ENCODE assay signal across 8 mouse cellular contexts in the genomic region with DNA sequence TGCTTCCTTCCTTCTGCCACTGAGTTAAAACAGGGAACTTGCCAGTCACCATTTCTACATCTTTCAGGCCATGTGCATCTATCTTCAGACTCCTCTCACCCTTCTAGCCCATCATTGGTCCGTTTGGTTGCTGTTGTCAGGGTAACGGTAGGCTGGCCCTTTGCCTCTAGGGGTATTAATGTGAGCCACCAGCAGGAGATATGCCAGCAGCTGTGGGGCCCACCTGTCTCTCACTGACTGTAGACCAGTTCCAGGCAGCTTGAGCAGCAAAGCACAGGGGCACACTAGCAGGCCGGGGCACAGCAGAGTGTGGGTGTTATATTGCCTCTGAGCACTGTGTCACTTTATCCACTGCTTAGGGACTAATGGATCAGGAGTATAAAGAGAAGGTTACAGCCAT.
DNase-seq lines count a peak whose midpoint lies in the region; ATAC-seq and TF ChIP-seq lines count a peak whose summit lies in the region.
"Had no signal": no experiment of that assay in that cellular context is flagged by ENCODE, and none has a peak within 500 bp of the region (broad histone marks: within the 10 kb centered on the region; RNA-seq: fewer than 3 reads in every experiment).

No protein-coding gene starts in this region.

- H3K27me3 ChIP-seq in kidney, embryonic 15.5 days = no peaks in the 10 kb centered on the region
- 0 out of 2 replicates have a peak, but pooled peaks cover 6% of the 10 kb centered on the region for H3K27me3 ChIP-seq in forebrain, embryonic 12.5 days
- H3K27me3 ChIP-seq in intestine, postnatal 0 days (replicated peaks; ENCODE audit: control insufficient read depth, insufficient read depth, low read length) = no peaks in the 10 kb centered on the region
- no peaks in the 10 kb centered on the region for H3K27me3 ChIP-seq in neural tube, embryonic 13.5 days

- H3K4me2 ChIP-seq in kidney, embryonic 15.5 days = no peak overlapping the region
- no peak overlapping the region for H3K4me2 ChIP-seq in forebrain, embryonic 12.5 days
- H3K4me2 ChIP-seq in intestine, postnatal 0 days (replicated peaks; ENCODE audit: low read depth) = no peak overlapping the region
- H3K4me2 ChIP-seq in neural tube, embryonic 13.5 days = no peak overlapping the region

- H3K27ac ChIP-seq in kidney, embryonic 15.5 days = peak overlapping the region; percentile 42; the same call in 1 of the 2 replicates
- H3K27ac ChIP-seq in forebrain, embryonic 12.5 days = no peak overlapping the region
- H3K27ac ChIP-seq in intestine, postnatal 0 days (ENCODE audit: low read depth, low read length) = no peak overlapping the region
- peak overlapping the region; percentile 68 for H3K27ac ChIP-seq in neural tube, embryonic 13.5 days (replicated peaks)
- H3K27ac ChIP-seq: left cerebral cortex, adult 2 months had no signal

- no peak for TF ChIP-seq CTCF in intestine, postnatal 0 days (IDR thresholded peaks at IDR 0.05; ENCODE audit: low read depth)

- H3K9me3 ChIP-seq in kidney, embryonic 15.5 days (replicated peaks) = no peaks in the 10 kb centered on the region
- H3K9me3 ChIP-seq in forebrain, embryonic 12.5 days = no peaks in the 10 kb centered on the region
- no peaks in the 10 kb centered on the region for H3K9me3 ChIP-seq in intestine, postnatal 0 days (ENCODE audit: control insufficient read depth)
- no peaks in the 10 kb centered on the region for H3K9me3 ChIP-seq in neural tube, embryonic 13.5 days

- H3K4me3 ChIP-seq in kidney, embryonic 15.5 days (replicated peaks) = no peak overlapping the region
- no peak overlapping the region for H3K4me3 ChIP-seq in forebrain, embryonic 12.5 days (replicated peaks)
- H3K4me3 ChIP-seq in intestine, postnatal 0 days (ENCODE audit: low read depth, low read length) = no peak overlapping the region
- no peak overlapping the region for H3K4me3 ChIP-seq in neural tube, embryonic 13.5 days
- H3K4me3 ChIP-seq: left cerebral cortex, adult 2 months had no signal

- WGBS in kidney, embryonic 15.5 days = 33% methylated on average over 3 of the region's 3 CpGs
- WGBS in forebrain, embryonic 12.5 days = 53% methylated on average over 3 of the region's 3 CpGs
- WGBS in intestine, postnatal 0 days = 38% methylated on average over 3 of the region's 3 CpGs
- WGBS in neural tube, embryonic 13.5 days = 18% methylated on average over 3 of the region's 3 CpGs

- H3K4me1 ChIP-seq in kidney, embryonic 15.5 days = peaks cover 36% of the 10 kb centered on the region
- H3K4me1 ChIP-seq in forebrain, embryonic 12.5 days = peaks cover 8% of the 10 kb centered on the region
- H3K4me1 ChIP-seq in intestine, postnatal 0 days (replicated peaks; ENCODE audit: control insufficient read depth, insufficient read depth, low read length) = no peaks in the 10 kb centered on the region
- peaks cover 12% of the 10 kb centered on the region for H3K4me1 ChIP-seq in neural tube, embryonic 13.5 days (replicated peaks)

- no peak overlapping the region for H3K9ac ChIP-seq in kidney, embryonic 15.5 days
- H3K9ac ChIP-seq in forebrain, embryonic 12.5 days = no peak overlapping the region
- no peak overlapping the region for H3K9ac ChIP-seq in intestine, postnatal 0 days (ENCODE audit: low read depth, low read length)
- no peak overlapping the region for H3K9ac ChIP-seq in neural tube, embryonic 13.5 days

- no peak for DNase-seq in kidney, postnatal 36 days
- no peak for DNase-seq in thymus, postnatal 36 days
- DNase-seq in ovary, postnatal 36 days (ENCODE audit: low spot score) = no peak

- H3K36me3 ChIP-seq in kidney, embryonic 15.5 days = no peaks in the 10 kb centered on the region
- H3K36me3 ChIP-seq in forebrain, embryonic 12.5 days (replicated peaks) = no peaks in the 10 kb centered on the region
- no peaks in the 10 kb centered on the region for H3K36me3 ChIP-seq in intestine, postnatal 0 days (ENCODE audit: control insufficient read depth, insufficient read depth)
- H3K36me3 ChIP-seq in neural tube, embryonic 13.5 days = no peaks in the 10 kb centered on the region

- ATAC-seq in kidney, embryonic 15.5 days (replicated peaks; ENCODE audit: low FRiP score) = peak; percentile 59; the same call in 1 of the 2 replicates
- ATAC-seq in forebrain, embryonic 12.5 days (ENCODE audit: low FRiP score) = peak; percentile 73
- ATAC-seq in intestine, postnatal 0 days = peak; percentile 21; the same call in 1 of the 2 replicates
- peak; percentile 84 for ATAC-seq in neural tube, embryonic 13.5 days (ENCODE audit: low read depth)

Comparison
In these comparisons a context has a peak if more than half of its experiments do, and no peak if none do; other contexts are left out.
1. ATAC-seq: peak in every context shown above with its lines; median percentile 84 in neural tube, embryonic 13.5 days; 73 in forebrain, embryonic 12.5 days; 59 in kidney, embryonic 15.5 days; 21 in intestine, postnatal 0 days.
2. H3K27ac ChIP-seq: peak in kidney, embryonic 15.5 days (single experiment) and neural tube, embryonic 13.5 days (single experiment); none in forebrain, embryonic 12.5 days (single experiment) and intestine, postnatal 0 days (single experiment).